Mouse (Mus musculus) heart, embryonic 14.5 days (tissue): Measurements from ENCODE around the gene Fam168a. TPM values are rescaled to one million over a fixed set of nuclear protein-coding genes. Genes with fewer than 3 reads are reported as not detected.

Experiments used
- ATAC-seq: fragments of 200-750 bp; cut with Nextera tagmentation; 2 replicates; pipeline ENCODE4 v1.8.0; 2017; ENCODE audit warnings: low read depth, moderate TSS enrichment; ENCODE audit not compliant: insufficient number of reproducible peaks, insufficient read depth, low FRiP score
- H3K27ac ChIP-seq, 2 experiments: fragments of 200-500 bp in 1 of 2; fragments of 300-500 bp in 1 of 2; sonication (generic) in 1 of 2; replicated peaks in 1 of 2; 2 replicates each; pipeline ENCODE4 v1.5.1; 2012 to 2014; ENCODE audit warnings: low read depth in 2 of 2, low read length in 2 of 2, control low read depth in 1 of 2, mild to moderate bottlenecking in 1 of 2, mixed read lengths in 1 of 2; ENCODE audit not compliant: control insufficient read depth in 1 of 2, insufficient read depth in 1 of 2
- H3K27me3 ChIP-seq: fragments of 300-500 bp; sonication (generic); 2 replicates; pipeline ENCODE4 v1.6.1; 2014; ENCODE audit warnings: mild to moderate bottlenecking, low read length, control low read depth; ENCODE audit not compliant: control insufficient read depth, insufficient read depth
- H3K36me3 ChIP-seq: fragments of 300-500 bp; sonication (generic); 2 replicates; pipeline ENCODE4 v1.6.1; 2014; ENCODE audit warnings: mild to moderate bottlenecking, control low read depth, low read length, mixed read lengths; ENCODE audit not compliant: control insufficient read depth, insufficient read depth
- H3K4me1 ChIP-seq, 2 experiments: fragments of 200-500 bp in 1 of 2; fragments of 300-500 bp in 1 of 2; sonication (generic) in 1 of 2; 2 replicates each; pipeline ENCODE4 v1.6.1; 2012 to 2014; ENCODE audit warnings: low read length in 2 of 2, control low read depth in 1 of 2, mixed read lengths in 1 of 2; ENCODE audit not compliant: control insufficient read depth in 2 of 2, insufficient read depth in 2 of 2
- H3K4me2 ChIP-seq: fragments of 300-500 bp; sonication (generic); 2 replicates; pipeline ENCODE4 v1.6.1; 2014; ENCODE audit warnings: mild to moderate bottlenecking, low read length
- H3K4me3 ChIP-seq, 2 experiments: fragments of 200-500 bp in 1 of 2; fragments of 300-500 bp in 1 of 2; sonication (generic) in 1 of 2; 2 replicates each; pipeline ENCODE4 v1.5.1; 2012 to 2014; ENCODE audit warnings: low read length in 2 of 2, mild to moderate bottlenecking in 2 of 2, control low read depth in 1 of 2, low read depth in 1 of 2, moderate library complexity in 1 of 2; ENCODE audit not compliant: control insufficient read depth in 1 of 2, insufficient read depth in 1 of 2
- H3K9ac ChIP-seq: fragments of 300-500 bp; sonication (generic); 2 replicates; pipeline ENCODE4 v1.6.1; 2014; ENCODE audit warnings: mild to moderate bottlenecking, low read length
- H3K9me3 ChIP-seq: fragments of 300-500 bp; sonication (generic); 2 replicates; pipeline ENCODE4 v1.6.1; 2016; ENCODE audit warnings: low read length, control low read depth; ENCODE audit not compliant: control insufficient read depth
- WGBS: fragments of 180-500 bp; shearing (Covaris S2); extraction: QIAGEN DNeasy Blood & Tissue Kit; methylation state at CpG from one replicate; pipeline ENCODE4 v1.1.7; 2014; 5-methylcytosine and 5-hydroxymethylcytosine counted together
- polyA plus RNA-seq: library from polyadenylated mRNA; unstranded; fragments of >200 nt; fragmentation: Nextera tagmentation; extraction: Ambion mirVana; gene quantifications from 2 replicates; pipeline ENCODE4 v1.2.1, GENCODE M21; 2014

Fam168a gene
- polyA plus RNA-seq, 1 experiment from 2014 or later: 36.4 TPM

DNA sequence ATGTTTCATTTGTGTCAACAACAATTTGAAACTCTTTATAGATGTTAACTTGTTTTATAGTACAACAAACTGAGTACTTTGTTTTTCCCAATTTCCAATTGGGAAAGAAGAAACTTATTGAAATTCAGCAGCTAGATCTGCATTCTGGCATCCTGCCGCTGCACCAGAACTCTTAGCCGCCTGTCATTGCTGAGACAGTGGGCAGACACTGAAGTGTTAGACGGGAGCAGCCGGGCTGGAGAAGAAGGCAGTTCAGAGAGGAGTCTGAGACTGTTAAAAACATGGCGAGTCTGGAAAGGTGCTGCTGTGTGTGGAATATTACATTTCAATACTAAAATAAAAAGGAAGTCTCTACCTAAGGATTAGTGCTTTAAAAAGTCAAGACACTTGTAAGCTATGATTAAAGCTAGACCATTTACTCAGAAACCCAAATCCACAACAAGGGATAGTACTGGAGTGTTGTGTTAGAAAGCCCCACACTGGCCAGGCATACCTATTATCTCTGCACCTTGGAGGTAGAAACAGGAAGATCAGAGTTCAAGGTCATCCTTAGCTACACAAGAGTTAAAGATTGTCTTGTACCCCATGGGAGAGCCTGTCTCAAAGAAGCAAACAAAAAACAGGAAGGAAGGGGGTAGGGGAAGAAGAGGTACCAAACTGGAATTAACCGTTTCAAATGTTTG, 110.5 kb downstream of the Fam168a start:
- H3K4me2 ChIP-seq: peak overlapping the region; percentile 26; the same call in 1 of the 2 replicates

DNA sequence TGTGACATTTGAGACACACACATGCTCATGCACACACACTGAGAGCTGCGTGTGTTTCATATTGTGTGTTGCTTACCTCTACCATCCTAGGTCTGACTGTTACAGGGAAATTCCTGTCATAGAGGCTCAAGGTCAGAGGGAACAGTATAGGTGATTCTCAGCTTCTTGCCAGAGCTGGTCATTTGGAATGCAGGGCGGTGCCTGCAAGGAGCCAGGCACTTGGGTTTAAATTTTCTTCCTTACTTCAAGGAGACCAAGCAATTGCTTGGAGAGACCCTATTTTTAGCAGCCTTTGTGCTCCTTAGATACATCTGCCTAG, 111.0 kb downstream of the Fam168a start:
- ATAC-seq: no peak
- 42% methylated on average over 2 of the region's 2 CpGs for WGBS
- H3K4me1 ChIP-seq: peaks cover 8 to 24% of the 10 kb centered on the region in 2 experiments
- H3K27ac ChIP-seq: peak overlapping the region; percentile 38 to 76; a peak in 3 of 4 replicates
- H3K9me3 ChIP-seq: no peaks in the 10 kb centered on the region
- H3K4me3 ChIP-seq: no peak overlapping the region
- peak overlapping the region; percentile 26; the same call in 1 of the 2 replicates for H3K4me2 ChIP-seq
- 0 out of 2 replicates have a peak overlapping the region, but pooled peaks have one; percentile 23 for H3K9ac ChIP-seq
- 0 out of 2 replicates have a peak, but pooled peaks cover 7% of the 10 kb centered on the region for H3K36me3 ChIP-seq
- no peaks in the 10 kb centered on the region for H3K27me3 ChIP-seq

More for the DNA sequence above, 110.5 kb downstream of the Fam168a start:
- H3K27ac ChIP-seq: peak overlapping the region; percentile 70 to 76
- peaks cover 8 to 24% of the 10 kb centered on the region in 2 experiments for H3K4me1 ChIP-seq
- H3K27me3 ChIP-seq: no peaks in the 10 kb centered on the region
- no peaks in the 10 kb centered on the region for H3K9me3 ChIP-seq
- ATAC-seq: no peak
- WGBS: 28% methylated on average over 6 of the region's 6 CpGs
- H3K36me3 ChIP-seq: 0 out of 2 replicates have a peak, but pooled peaks cover 7% of the 10 kb centered on the region
- H3K4me3 ChIP-seq: no peak overlapping the region
- H3K9ac ChIP-seq: 0 out of 2 replicates have a peak overlapping the region, but pooled peaks have one; percentile 23

DNA sequence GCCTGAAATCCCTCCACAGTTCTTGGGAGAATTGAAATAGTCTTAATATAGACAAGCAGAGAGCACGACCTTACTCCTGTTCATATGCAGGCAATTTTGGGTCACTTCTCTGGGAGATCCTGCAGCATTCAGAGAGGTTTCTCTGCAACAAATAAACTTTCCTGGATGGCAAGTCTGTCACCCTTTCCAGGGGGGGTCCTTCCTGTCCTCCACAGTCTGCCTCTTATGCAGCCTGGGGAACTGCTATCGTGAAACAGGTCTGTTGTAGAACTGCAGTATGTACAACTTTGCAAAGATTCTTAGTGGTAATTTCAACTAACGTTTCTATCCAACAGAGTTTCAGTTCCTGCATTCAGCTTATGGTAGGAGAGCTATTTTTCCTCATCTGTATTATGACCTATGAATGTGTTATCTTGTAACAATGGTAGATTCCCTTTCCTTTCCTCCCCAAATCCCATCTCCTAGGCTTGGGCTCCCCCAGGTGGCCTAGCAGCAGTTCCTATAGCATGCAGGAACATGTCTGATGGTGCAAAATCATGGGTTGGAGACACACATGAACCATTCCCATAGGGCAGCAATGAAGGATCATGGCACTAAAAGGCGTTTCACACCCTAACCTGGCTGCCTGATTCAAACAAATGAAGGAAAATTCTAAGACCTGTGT, 112.1 kb downstream of the Fam168a start:
- WGBS: 87% methylated on average over 4 of the region's 4 CpGs
- Histone ChIP-seq H3K36me3 (0 out of 2 replicates have a peak, but pooled peaks cover 2% of the 10 kb centered on the region), H3K4me3 (no peak overlapping the region), H3K4me1 (peaks cover 8 to 24% of the 10 kb centered on the region in 2 experiments), H3K27me3 (no peaks in the 10 kb centered on the region), H3K9me3 (no peaks in the 10 kb centered on the region), H3K4me2 (no peak overlapping the region), H3K9ac (no peak overlapping the region), H3K27ac (no peak overlapping the region)
- no peak for ATAC-seq

DNA sequence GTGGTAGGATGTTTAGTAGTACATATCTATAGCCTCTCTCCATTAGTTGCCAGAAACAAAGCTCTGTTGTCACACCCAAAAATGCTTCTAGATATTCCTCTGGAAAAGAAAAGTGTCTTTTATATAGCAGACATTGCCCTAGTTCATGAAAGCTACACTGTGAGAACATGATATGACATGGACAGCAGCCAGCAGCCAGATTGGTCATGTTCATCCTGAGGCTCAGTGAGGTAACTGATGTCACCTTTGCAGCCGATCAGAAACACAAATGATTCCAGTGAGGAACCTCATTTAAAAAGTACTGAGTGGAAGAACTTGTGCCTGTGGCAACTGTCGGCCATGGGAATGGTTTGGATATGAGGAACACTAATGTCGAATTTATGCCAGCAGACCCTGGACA, 118.2 kb downstream of the Fam168a start:
- H3K4me1 ChIP-seq: no peaks in the 10 kb centered on the region
- H3K27me3 ChIP-seq: no peaks in the 10 kb centered on the region
- no peak overlapping the region for H3K27ac ChIP-seq
- WGBS: 87% methylated on average over 3 of the region's 3 CpGs
- H3K9me3 ChIP-seq: no peaks in the 10 kb centered on the region
- H3K9ac ChIP-seq: no peak overlapping the region
- H3K4me2 ChIP-seq: no peak overlapping the region
- no peak for ATAC-seq
- peaks cover 29% of the 10 kb centered on the region for H3K36me3 ChIP-seq
- H3K4me3 ChIP-seq: no peak overlapping the region

DNA sequence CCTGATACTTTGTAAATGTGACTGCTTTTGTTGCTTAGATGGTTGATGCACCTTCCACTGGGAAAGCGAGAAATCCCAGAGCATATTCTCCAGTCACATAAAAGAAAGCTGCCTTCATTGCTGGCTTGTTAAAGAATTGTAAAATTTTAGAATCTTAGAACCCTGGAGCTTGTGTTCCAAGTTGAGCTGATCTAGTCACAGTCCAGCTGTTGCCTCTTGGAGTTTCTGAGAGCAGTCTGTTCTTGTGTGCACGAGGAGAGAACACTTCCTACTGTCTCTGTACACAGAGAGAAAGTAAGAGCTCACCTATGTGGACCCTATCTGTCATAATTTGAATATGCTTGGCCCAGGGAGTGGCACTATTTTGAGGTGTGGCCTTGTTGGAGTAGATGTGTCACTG, 122.1 kb downstream of the Fam168a start:
- Histone ChIP-seq H3K27ac (no peak overlapping the region), H3K4me3 (no peak overlapping the region), H3K4me2 (no peak overlapping the region), H3K4me1 (no peaks in the 10 kb centered on the region), H3K36me3 (peaks cover 52% of the 10 kb centered on the region), H3K27me3 (no peaks in the 10 kb centered on the region), H3K9ac (no peak overlapping the region), H3K9me3 (no peaks in the 10 kb centered on the region)
- no peak for ATAC-seq
- 80% methylated on average over 2 of the region's 2 CpGs for WGBS

DNA sequence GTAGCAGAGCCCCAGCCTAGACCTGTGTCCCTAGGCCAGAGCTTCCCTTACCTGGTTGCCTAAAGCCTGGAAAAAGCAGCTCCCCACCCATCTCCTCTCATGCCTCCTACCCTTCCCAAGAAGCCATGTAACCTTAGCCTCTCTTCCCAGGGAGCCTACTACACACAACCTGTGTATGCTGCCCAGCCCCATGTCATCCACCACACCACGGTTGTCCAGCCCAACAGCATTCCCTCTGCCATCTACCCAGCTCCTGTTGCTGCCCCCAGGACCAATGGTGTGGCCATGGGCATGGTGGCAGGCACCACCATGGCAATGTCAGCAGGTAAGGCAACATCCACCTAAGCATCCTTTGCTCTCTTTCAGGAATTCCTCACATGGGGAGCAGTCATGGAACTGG, 127.4 kb downstream of the Fam168a start:
- no peak overlapping the region for H3K9ac ChIP-seq
- 80% methylated on average over 1 of the region's 1 CpGs for WGBS
- H3K27ac ChIP-seq: no peak overlapping the region
- no peaks in the 10 kb centered on the region for H3K27me3 ChIP-seq
- H3K4me2 ChIP-seq: no peak overlapping the region
- no peak overlapping the region for H3K4me3 ChIP-seq
- no peaks in the 10 kb centered on the region for H3K9me3 ChIP-seq
- peaks cover 62% of the 10 kb centered on the region for H3K36me3 ChIP-seq
- ATAC-seq: no peak
- H3K4me1 ChIP-seq: peaks cover 2 to 3% of the 10 kb centered on the region in 2 experiments

DNA sequence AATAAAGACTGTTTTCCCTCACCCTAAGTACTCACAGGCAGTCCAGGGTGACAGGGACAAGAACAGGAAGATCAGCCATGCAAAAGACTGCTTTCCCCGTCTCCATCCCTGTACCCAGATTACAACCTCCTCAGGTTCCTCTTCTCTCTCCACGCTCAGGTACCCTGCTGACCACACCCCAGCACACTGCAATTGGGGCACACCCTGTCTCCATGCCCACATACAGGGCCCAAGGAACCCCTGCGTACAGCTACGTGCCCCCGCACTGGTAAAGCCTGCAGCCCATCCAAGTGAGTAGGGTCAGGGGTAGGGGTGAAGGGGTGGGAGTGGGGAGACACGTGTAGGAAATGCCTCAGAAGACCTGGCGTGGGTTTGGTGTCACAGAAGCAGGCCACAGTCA, 128.7 kb downstream of the Fam168a start:
- Histone ChIP-seq H3K9ac (no peak overlapping the region), H3K9me3 (no peaks in the 10 kb centered on the region), H3K4me1 (peaks cover 6 to 16% of the 10 kb centered on the region in 2 experiments), H3K27me3 (no peaks in the 10 kb centered on the region), H3K4me2 (no peak overlapping the region), H3K4me3 (no peak overlapping the region), H3K27ac (no peak overlapping the region), H3K36me3 (peaks cover 62% of the 10 kb centered on the region)
- no peak for ATAC-seq
- WGBS: 95% methylated on average over 7 of the region's 7 CpGs
